Mouse (Mus musculus) MEL (cell line): ENCODE measurements at regions not wholly inside any gene's neighbourhood (a gene's known extent, or its start where the extent isn't known, plus 50 kb on each side); places are given as distances from the start of the nearest gene placed in this dataset.

Source experiments
- DNase-seq: peaks from one replicate; pipeline ENCODE4 v3.0.0; 2011; ENCODE audit warnings: low read depth, low spot score
- H3K27ac ChIP-seq: 2 replicates; pipeline ENCODE4 v1.5.1; 2012; ENCODE audit warnings: low read depth, mild to moderate bottlenecking, control low read depth, low read length, moderate library complexity; ENCODE audit not compliant: control insufficient read depth
- H3K27me3 ChIP-seq, 2 experiments: fragments of 150-350 bp in 1 of 2; sonication (generic) in 1 of 2; 2 replicates each; pipeline ENCODE4 v1.6.1; 2012; ENCODE audit warnings: low read length in 2 of 2, mild to moderate bottlenecking in 2 of 2, improper control_type of control experiment in 1 of 2, moderate library complexity in 1 of 2; ENCODE audit not compliant: insufficient read depth in 2 of 2, control insufficient read depth in 1 of 2
- H3K36me3 ChIP-seq, 2 experiments: 2 replicates each; pipeline ENCODE4 v1.6.1; 2012 to 2014; ENCODE audit warnings: low read length in 2 of 2, improper control_type of control experiment in 1 of 2, inconsistent platforms in 1 of 2, mild to moderate bottlenecking in 1 of 2; ENCODE audit not compliant: insufficient read depth in 2 of 2, control insufficient read depth in 1 of 2
- H3K4me1 ChIP-seq, 2 experiments: fragments of 150-350 bp in 1 of 2; sonication (generic) in 1 of 2; 2 replicates each; pipeline ENCODE4 v1.6.1; 2012; ENCODE audit warnings: low read length in 2 of 2, improper control_type of control experiment in 1 of 2, mild to moderate bottlenecking in 1 of 2; ENCODE audit not compliant: insufficient read depth in 2 of 2, control insufficient read depth in 1 of 2
- H3K4me3 ChIP-seq, 2 experiments: fragments of 150-350 bp in 1 of 2; sonication (generic) in 1 of 2; 2 replicates each; pipeline ENCODE4 v1.5.1; 2012; ENCODE audit warnings: low read depth in 2 of 2, low read length in 2 of 2, mild to moderate bottlenecking in 2 of 2, moderate library complexity in 2 of 2, control low read depth in 1 of 2, improper control_type of control experiment in 1 of 2; ENCODE audit not compliant: control insufficient read depth in 1 of 2, insufficient read depth in 1 of 2
- H3K79me2 ChIP-seq: 2 replicates; pipeline ENCODE4 v1.6.1; 2012; ENCODE audit warnings: mild to moderate bottlenecking, low read length, moderate library complexity; ENCODE audit not compliant: control insufficient read depth, poor library complexity, insufficient read depth
- H3K9ac ChIP-seq: 2 replicates; pipeline ENCODE4 v1.6.1; 2012; ENCODE audit warnings: low read depth, mild to moderate bottlenecking, control low read depth, low read length, moderate library complexity; ENCODE audit not compliant: control insufficient read depth, poor library complexity, severe bottlenecking
- H3K9me3 ChIP-seq: fragments of 150-350 bp; sonication (generic); replicated peaks from 2 replicates; pipeline ENCODE4 v1.6.1; 2012; ENCODE audit warnings: mild to moderate bottlenecking, low read length, improper control_type of control experiment, moderate library complexity; ENCODE audit not compliant: insufficient read depth
- CTCF ChIP-seq, 3 experiments: IDR thresholded peaks in 2 of 3; conservative IDR thresholded peaks in 1 of 3; 2 replicates each; pipeline ENCODE4 v1.5.1; 2011 to 2012; ENCODE audit warnings: low read length in 3 of 3, low read depth in 2 of 3, mild to moderate bottlenecking in 2 of 3, improper control_type of control experiment in 1 of 3, inconsistent platforms in 1 of 3, mixed read lengths in 1 of 3, moderate library complexity in 1 of 3; ENCODE audit not compliant: control insufficient read depth in 1 of 3, insufficient read depth in 1 of 3, poor library complexity in 1 of 3, severe bottlenecking in 1 of 3
- EP300 ChIP-seq, 2 experiments: IDR thresholded peaks; 2 replicates each; pipeline ENCODE4 v1.6.1; 2011; ENCODE audit warnings: improper control_type of control experiment in 2 of 2, low read length in 2 of 2, low read depth in 1 of 2, mild to moderate bottlenecking in 1 of 2
- GABPA ChIP-seq: IDR thresholded peaks from 2 replicates; pipeline ENCODE4 v1.6.1; 2012; ENCODE audit warnings: low read depth, mild to moderate bottlenecking, inconsistent platforms, low read length, improper control_type of control experiment, moderate library complexity
- MAFK ChIP-seq: IDR thresholded peaks from 2 replicates; pipeline ENCODE4 v1.6.1; 2011; ENCODE audit warnings: low read depth, mild to moderate bottlenecking, low read length, improper control_type of control experiment, borderline replicate concordance
- MAX ChIP-seq: IDR thresholded peaks from 2 replicates; pipeline ENCODE4 v1.6.1; 2011; ENCODE audit warnings: low read length, improper control_type of control experiment
- MAZ ChIP-seq: IDR thresholded peaks from 2 replicates; pipeline ENCODE4 v1.6.1; 2012; ENCODE audit warnings: low read depth, mild to moderate bottlenecking, inconsistent platforms, low read length, improper control_type of control experiment
- MEF2A ChIP-seq: IDR thresholded peaks from 2 replicates; pipeline ENCODE4 v1.6.1; 2014; ENCODE audit warnings: low read depth, mild to moderate bottlenecking, inconsistent platforms, low read length, improper control_type of control experiment; ENCODE audit not compliant: poor library complexity, insufficient replicate concordance, severe bottlenecking; ENCODE audit errors: extremely low read depth
- MYC ChIP-seq: IDR thresholded peaks from 2 replicates; pipeline ENCODE4 v1.6.1; 2011; ENCODE audit warnings: low read depth, mild to moderate bottlenecking, low read length, improper control_type of control experiment, moderate library complexity
- NELFE ChIP-seq: IDR thresholded peaks from 2 replicates; pipeline ENCODE4 v1.6.1; 2011; ENCODE audit warnings: low read depth, low read length, improper control_type of control experiment
- NRF1 ChIP-seq: IDR thresholded peaks from 2 replicates; pipeline ENCODE4 v1.6.1; 2014; ENCODE audit warnings: low read depth, mild to moderate bottlenecking, inconsistent platforms, low read length, improper control_type of control experiment, moderate library complexity; ENCODE audit not compliant: poor library complexity, insufficient read depth, severe bottlenecking
- SIN3A ChIP-seq: IDR thresholded peaks from 2 replicates; pipeline ENCODE4 v1.6.1; 2012; ENCODE audit warnings: low read length, improper control_type of control experiment, inconsistent platforms
- USF1 ChIP-seq: IDR thresholded peaks from 2 replicates; pipeline ENCODE4 v1.6.1; 2014; ENCODE audit warnings: low read depth, mild to moderate bottlenecking, inconsistent platforms, low read length, improper control_type of control experiment, moderate library complexity
- ZKSCAN1 ChIP-seq: IDR thresholded peaks from 2 replicates; pipeline ENCODE4 v1.6.1; 2012; ENCODE audit warnings: low read depth, mild to moderate bottlenecking, inconsistent platforms, low read length, improper control_type of control experiment, moderate library complexity
- ZMIZ1 ChIP-seq: IDR thresholded peaks from 2 replicates; pipeline ENCODE4 v1.6.1; 2012; ENCODE audit warnings: low read depth, mild to moderate bottlenecking, inconsistent platforms, low read length, improper control_type of control experiment, moderate library complexity

- H3K4me1 ChIP-seq: no peaks in the 10 kb centered on the region
- no peaks in the 10 kb centered on the region for H3K79me2 ChIP-seq
- DNase-seq: no peak
- no peaks in the 10 kb centered on the region for H3K36me3 ChIP-seq
- no peaks in the 10 kb centered on the region for H3K27me3 ChIP-seq
- H3K27ac ChIP-seq: no peak overlapping the region
- H3K9ac ChIP-seq: no peak overlapping the region
- no peak for TF ChIP-seq SIN3A
- no peak for TF ChIP-seq NELFE
- no peak for TF ChIP-seq MAZ
- TF ChIP-seq CTCF (IDR thresholded peaks at IDR 0.05 in 2 of 3, conservative IDR thresholded peaks at IDR 0.05 in 1 of 3; ENCODE audit: control insufficient read depth in 1 of 3, insufficient read depth in 1 of 3, low read depth in 2 of 3, low read length in 3 of 3, poor library complexity in 1 of 3, severe bottlenecking in 1 of 3): no peak
- H3K9me3 ChIP-seq: no peaks in the 10 kb centered on the region
- H3K4me3 ChIP-seq: no peak overlapping the region
Measured at GRCm38 (mm10) chr12:117344266-117345087, 171.8 kb upstream of the Rapgef5 start.

GRCm38 (mm10) chr12:117345088-117345977, 170.9 kb upstream of the Rapgef5 start:
- TF ChIP-seq GABPA (no peak), NRF1 (no peak), MAFK (no peak), USF1 (no peak)
- no peaks in the 10 kb centered on the region for H3K36me3 ChIP-seq
- H3K27ac ChIP-seq: no peak overlapping the region
- H3K27me3 ChIP-seq: no peaks in the 10 kb centered on the region
- H3K4me1 ChIP-seq: no peaks in the 10 kb centered on the region
- H3K79me2 ChIP-seq: no peaks in the 10 kb centered on the region
- no peaks in the 10 kb centered on the region for H3K9me3 ChIP-seq
- no peak for DNase-seq
- no peak overlapping the region for H3K4me3 ChIP-seq
- H3K9ac ChIP-seq: no peak overlapping the region

GRCm38 (mm10) chr12:117346091-117346490, 170.2 kb upstream of the Rapgef5 start:
- no peak overlapping the region for H3K27ac ChIP-seq
- no peak overlapping the region for H3K4me3 ChIP-seq
- H3K4me1 ChIP-seq: no peaks in the 10 kb centered on the region
- H3K79me2 ChIP-seq: no peaks in the 10 kb centered on the region
- H3K36me3 ChIP-seq: no peaks in the 10 kb centered on the region
- TF ChIP-seq MEF2A (no peak), EP300 (IDR thresholded peaks at IDR 0.05; ENCODE audit: low read depth in 1 of 2, low read length in 2 of 2) (no peak), MAX (no peak), ZMIZ1 (no peak), ZKSCAN1 (no peak), MYC (no peak), USF1 (no peak)
- H3K9ac ChIP-seq: no peak overlapping the region
- no peaks in the 10 kb centered on the region for H3K9me3 ChIP-seq
- no peaks in the 10 kb centered on the region for H3K27me3 ChIP-seq
- DNase-seq: no peak
